Mouse (Mus musculus): Measurements from ENCODE around the gene Baiap3.

DNA sequence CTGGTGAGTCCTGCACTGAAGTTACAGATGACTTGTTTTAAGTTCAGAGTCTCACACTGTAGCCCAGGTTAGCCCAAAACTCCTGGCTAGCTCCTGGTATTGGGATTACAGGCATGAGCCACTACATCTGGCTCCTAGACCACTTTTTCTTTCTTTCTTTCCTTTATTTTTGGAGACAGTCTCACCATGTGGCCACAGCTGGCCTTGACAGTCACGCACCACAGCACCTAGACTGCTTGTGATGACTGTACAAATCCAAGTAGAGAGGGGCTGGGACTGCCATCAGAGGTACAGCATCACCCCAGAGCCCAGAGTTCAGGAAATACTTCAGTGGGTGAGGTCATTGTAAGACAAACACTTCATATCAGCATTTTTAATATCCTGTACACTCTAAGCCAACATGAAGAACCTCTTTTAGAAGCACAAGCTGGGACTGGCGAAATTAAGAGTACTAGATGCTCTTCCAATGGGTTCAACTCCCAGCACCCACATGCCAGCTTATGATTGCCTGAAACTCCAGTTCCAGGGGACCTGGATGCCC, 14.7 kb upstream of the Baiap3 start:
- no peak for TF ChIP-seq POLR2A (IDR thresholded peaks at IDR 0.05; ENCODE audit: insufficient read depth, low read depth, low read length)
- TF ChIP-seq CTCF (IDR thresholded peaks at IDR 0.05), result no peak
- TF ChIP-seq EP300 (IDR thresholded peaks at IDR 0.05; ENCODE audit: insufficient read depth, low read depth, low read length), result no peak

Measured in heart, adult 2 months (tissue).